Mouse (Mus musculus): Measurements from ENCODE around the gene Nubp2.

DNA sequence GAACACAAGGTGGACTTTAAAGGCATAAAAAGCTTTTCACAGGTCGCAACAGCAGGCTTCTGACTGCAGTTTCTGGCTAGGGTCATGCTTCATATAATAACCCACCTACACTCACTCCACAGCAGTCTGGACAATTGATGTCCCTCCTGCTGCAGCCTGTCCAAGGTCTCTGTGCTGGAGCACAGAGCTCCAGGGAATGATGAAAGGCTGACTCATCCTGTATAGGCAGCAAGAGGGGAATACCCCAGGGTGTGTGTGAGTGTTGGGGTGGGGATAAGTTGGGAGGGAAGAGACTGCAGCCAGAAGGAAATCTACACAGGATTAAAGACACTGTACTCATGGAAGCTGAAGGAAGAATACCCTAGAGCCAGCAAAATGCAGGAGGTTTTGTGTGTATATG is 43.4 kb upstream of the Nubp2 start:
- TF ChIP-seq CTCF (IDR thresholded peaks at IDR 0.05; ENCODE audit: borderline replicate concordance, control insufficient read depth, extremely low read depth, insufficient read depth, low read length, poor library complexity) (no peak), POLR2A (IDR thresholded peaks at IDR 0.05; ENCODE audit: control insufficient read depth, extremely low read depth, insufficient read depth, low read length, poor library complexity) (no peak)

Data from thymus, adult 2 months (tissue).